Mouse (Mus musculus): ENCODE measurements around the gene Dnmbp. TPM values are rescaled to one million over a fixed set of nuclear protein-coding genes. Genes with fewer than 3 reads are reported as not detected.

Gene Dnmbp
- total RNA-seq, 2 experiments from 2014 or later: 9.4 to 11.3 TPM

- no peak for DNase-seq
- intact Hi-C loops (cut with DNase I): no loop called here
- TF ChIP-seq CTCF (IDR thresholded peaks at IDR 0.05): no peak
These were observed 44.0 kb downstream of the Dnmbp start for GRCm38 (mm10) chr19:43895951-43896350.

GRCm38 (mm10) chr19:43894821-43895220 is 45.2 kb downstream of the Dnmbp start:
- TF ChIP-seq CTCF (IDR thresholded peaks at IDR 0.05): no peak
- DNase-seq: no peak
- H3K27ac ChIP-seq: peak overlapping the region; percentile 91
- intact Hi-C loops (cut with DNase I): no loop called here
- H3K4me3 ChIP-seq: no peak overlapping the region

More at GRCm38 (mm10) chr19:43895951-43896350, 44.0 kb downstream of the Dnmbp start:
- Histone ChIP-seq H3K27ac (no peak overlapping the region; the same call in 1 of the 2 replicates), H3K4me3 (no peak overlapping the region)

- intact Hi-C loops (cut with DNase I): no loop called here
- TF ChIP-seq CTCF (IDR thresholded peaks at IDR 0.05): no peak
- H3K27ac ChIP-seq: peak overlapping the region; percentile 91
- peak overlapping the region; percentile 56 for H3K4me3 ChIP-seq
- peak; percentile 73 for DNase-seq
These were observed 45.9 kb downstream of the Dnmbp start for GRCm38 (mm10) chr19:43894070-43894469.

GRCm38 (mm10) chr19:43890487-43890886 is 49.5 kb downstream of the Dnmbp start:
- TF ChIP-seq CTCF (IDR thresholded peaks at IDR 0.05): no peak
- intact Hi-C loops (cut with DNase I): no loop called here
- H3K4me3 ChIP-seq: no peak overlapping the region
- no peak overlapping the region for H3K27ac ChIP-seq
- DNase-seq: no peak

- no peak for DNase-seq
- TF ChIP-seq CTCF (IDR thresholded peaks at IDR 0.05): no peak
- Histone ChIP-seq H3K27ac (no peak overlapping the region), H3K4me3 (no peak overlapping the region)
- intact Hi-C loops (cut with DNase I): no loop called here
These were observed 52.3 kb downstream of the Dnmbp start for GRCm38 (mm10) chr19:43887725-43888124.

GRCm38 (mm10) chr19:43887242-43887641 is 52.7 kb downstream of the Dnmbp start:
- TF ChIP-seq CTCF (IDR thresholded peaks at IDR 0.05): no peak
- no peak overlapping the region for H3K27ac ChIP-seq
- no peak for DNase-seq
- intact Hi-C loops (cut with DNase I): no loop called here
- no peak overlapping the region for H3K4me3 ChIP-seq

GRCm38 (mm10) chr19:43886371-43887099 is 53.5 kb downstream of the Dnmbp start:
- H3K27ac ChIP-seq: no peak overlapping the region
- intact Hi-C loops (cut with DNase I): no loop called here
- no peak overlapping the region for H3K4me3 ChIP-seq
- DNase-seq: no peak
- TF ChIP-seq CTCF (IDR thresholded peaks at IDR 0.05): no peak

- DNase-seq: no peak
- Histone ChIP-seq H3K27ac (no peak overlapping the region), H3K4me3 (no peak overlapping the region)
- no peak for TF ChIP-seq CTCF (IDR thresholded peaks at IDR 0.05)
- intact Hi-C loops (cut with DNase I): no loop called here
These were observed 55.1 kb downstream of the Dnmbp start for GRCm38 (mm10) chr19:43884668-43885498.

- TF ChIP-seq CTCF (IDR thresholded peaks at IDR 0.05): no peak
- DNase-seq: no peak
- intact Hi-C loops (cut with DNase I): no loop called here
- H3K4me3 ChIP-seq: no peak overlapping the region
- no peak overlapping the region for H3K27ac ChIP-seq
These were observed 57.0 kb downstream of the Dnmbp start for GRCm38 (mm10) chr19:43882895-43883573.

GRCm38 (mm10) chr19:43881615-43882014 is 58.4 kb downstream of the Dnmbp start:
- TF ChIP-seq CTCF (IDR thresholded peaks at IDR 0.05): peak; percentile 52
- intact Hi-C loops (cut with DNase I): no loop called here
- Histone ChIP-seq H3K4me3 (no peak overlapping the region), H3K27ac (no peak overlapping the region)
- DNase-seq: no peak

GRCm38 (mm10) chr19:43880420-43880819 is 59.6 kb downstream of the Dnmbp start:
- DNase-seq: no peak
- intact Hi-C loops (cut with DNase I): no loop called here
- Histone ChIP-seq H3K4me3 (peak overlapping the region; percentile 87), H3K27ac (no peak overlapping the region)
- TF ChIP-seq CTCF (IDR thresholded peaks at IDR 0.05): no peak

GRCm38 (mm10) chr19:43879401-43880212 is 60.4 kb downstream of the Dnmbp start:
- peak overlapping the region; percentile 76 for H3K27ac ChIP-seq
- DNase-seq: peak; percentile 77
- peak; percentile 29; the same call in 1 of the 2 replicates for TF ChIP-seq CTCF (IDR thresholded peaks at IDR 0.05)
- peak overlapping the region; percentile 87 for H3K4me3 ChIP-seq
- intact Hi-C loops (cut with DNase I): loop anchor here (1.0 to 2.0 kb wide), 2 partner anchors 13 to 60 kb away; no protein-coding TSS in a partner anchor
